Mouse (Mus musculus) retina, postnatal 7 days (tissue): ENCODE data around the gene Irak3.
A peak's percentile ranks its signal among the peaks of the same experiment; 100 is the strongest.

ENCODE experiments used
- DNase-seq: peaks from one replicate; pipeline ENCODE4 v3.0.0-alpha.2; 2012; ENCODE audit warnings: low read depth, low spot score

Gene Irak3

GRCm38 (mm10) chr10:120204591-120205210, 2.8 kb upstream of the Irak3 start:
- no peak for DNase-seq

- DNase-seq: no peak
Observed at GRCm38 (mm10) chr10:120202467-120203250, 729 bp upstream of the Irak3 start.

GRCm38 (mm10) chr10:120201131-120201921, 604 bp downstream of the Irak3 start, which contains the start of gene Tmbim4:
Gene Tmbim4, plus strand, starts transcription at chr10:120201590.
- DNase-seq: peak; percentile 4

GRCm38 (mm10) chr10:120197061-120197835, 4.7 kb downstream of the Irak3 start:
- no peak for DNase-seq

- DNase-seq: no peak
Observed at GRCm38 (mm10) chr10:120193255-120193654, 8.7 kb downstream of the Irak3 start.

GRCm38 (mm10) chr10:120192278-120192677, 9.7 kb downstream of the Irak3 start:
- no peak for DNase-seq

GRCm38 (mm10) chr10:120191165-120191564, 10.8 kb downstream of the Irak3 start:
- DNase-seq: no peak

- DNase-seq: no peak
Observed at GRCm38 (mm10) chr10:120189782-120190181, 12.1 kb downstream of the Irak3 start.

- DNase-seq: no peak
Observed at GRCm38 (mm10) chr10:120189276-120189675, 12.7 kb downstream of the Irak3 start.

- DNase-seq: no peak
Observed at GRCm38 (mm10) chr10:120188513-120188912, 13.4 kb downstream of the Irak3 start.

GRCm38 (mm10) chr10:120183342-120183741, 18.6 kb downstream of the Irak3 start:
- DNase-seq: no peak

GRCm38 (mm10) chr10:120182887-120183286, 19.0 kb downstream of the Irak3 start:
- no peak for DNase-seq

- no peak for DNase-seq
Observed at GRCm38 (mm10) chr10:120174192-120174705, 27.7 kb downstream of the Irak3 start.

GRCm38 (mm10) chr10:120171340-120171739, 30.6 kb downstream of the Irak3 start:
- DNase-seq: no peak

- no peak for DNase-seq
Observed at GRCm38 (mm10) chr10:120170277-120170676, 31.7 kb downstream of the Irak3 start.

- no peak for DNase-seq
Observed at GRCm38 (mm10) chr10:120169841-120170240, 32.1 kb downstream of the Irak3 start.

- no peak for DNase-seq
Observed at GRCm38 (mm10) chr10:120169064-120169463, 32.9 kb downstream of the Irak3 start.

- DNase-seq: no peak
Observed at GRCm38 (mm10) chr10:120168070-120168469, 33.9 kb downstream of the Irak3 start.

GRCm38 (mm10) chr10:120165793-120166503, 36.0 kb downstream of the Irak3 start:
- no peak for DNase-seq

GRCm38 (mm10) chr10:120164931-120165792, 36.8 kb downstream of the Irak3 start:
- DNase-seq: no peak
